Mouse (Mus musculus) induced T-regulatory cell, adult 2 months (primary cell): ENCODE results near the gene Gstk1.
A peak's percentile ranks its signal among the peaks of the same experiment; 100 is the strongest.

Experiments used
- DNase-seq: peaks from one replicate; pipeline ENCODE4 v3.0.0-alpha.2; 2012; ENCODE audit warnings: low read depth

Gstk1 gene

DNA sequence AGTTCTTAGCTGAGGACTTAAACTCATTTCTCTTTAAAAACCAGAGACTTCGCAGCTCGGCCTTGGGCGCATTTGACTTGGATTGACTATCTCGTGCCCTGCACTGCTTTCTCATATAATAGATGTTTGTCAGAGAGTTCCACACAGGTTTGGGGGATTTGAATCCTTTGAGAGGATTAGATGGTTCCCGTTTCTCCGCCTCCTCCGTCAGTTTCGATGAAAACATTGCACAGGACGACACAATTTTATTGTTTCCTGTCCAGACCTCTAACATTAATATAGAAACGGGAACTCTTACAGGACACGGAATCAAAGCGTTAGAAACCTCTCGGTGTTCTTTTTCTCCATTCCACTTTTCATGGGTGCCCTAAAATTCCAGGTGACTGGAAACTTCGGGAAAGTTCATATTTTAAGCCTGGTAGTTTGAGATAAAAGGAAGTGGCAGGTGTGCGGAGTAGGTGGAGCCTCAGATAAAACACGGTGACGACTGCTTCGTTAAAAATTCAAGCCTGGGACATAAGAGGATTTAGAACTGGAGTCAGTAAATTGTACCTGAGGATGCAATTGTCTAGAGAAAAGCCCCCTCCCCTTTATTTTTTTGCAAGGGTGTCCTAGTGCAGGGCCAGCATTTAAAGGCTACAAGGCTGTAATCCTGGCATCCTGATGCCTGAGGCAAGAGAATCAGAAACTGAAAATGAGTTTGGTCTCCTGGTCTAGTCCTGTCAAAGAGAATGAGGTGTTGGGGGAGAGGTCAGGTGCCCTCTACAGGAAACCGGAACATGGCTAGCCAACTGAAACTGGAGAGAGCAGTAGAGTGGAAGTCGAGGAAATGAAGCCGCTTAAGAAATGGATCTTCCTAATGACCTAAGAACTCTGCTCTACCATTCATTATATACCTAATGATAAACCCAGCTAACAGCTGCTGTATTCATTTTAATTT, 19.9 kb downstream of the Gstk1 start:
- DNase-seq: peak; percentile 81

DNA sequence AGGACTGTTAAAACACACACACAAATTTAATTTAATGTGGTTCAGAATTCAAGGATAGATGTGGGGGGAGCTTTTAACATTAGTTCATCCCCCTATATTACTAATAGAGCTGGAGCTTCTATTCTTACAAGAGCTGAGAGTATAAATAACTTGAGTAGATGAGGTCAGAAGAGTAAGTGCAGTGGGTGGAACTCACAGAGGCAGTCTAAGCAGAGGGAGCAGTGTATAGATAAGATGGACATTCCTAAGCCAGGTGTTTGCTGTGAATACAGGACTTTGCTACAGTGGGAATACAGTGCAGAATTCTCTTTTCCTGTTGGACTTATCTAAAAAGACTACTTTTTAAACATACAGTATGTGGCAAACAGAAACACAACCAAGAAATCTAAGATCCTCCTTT, 25.1 kb downstream of the Gstk1 start:
- no peak for DNase-seq

DNA sequence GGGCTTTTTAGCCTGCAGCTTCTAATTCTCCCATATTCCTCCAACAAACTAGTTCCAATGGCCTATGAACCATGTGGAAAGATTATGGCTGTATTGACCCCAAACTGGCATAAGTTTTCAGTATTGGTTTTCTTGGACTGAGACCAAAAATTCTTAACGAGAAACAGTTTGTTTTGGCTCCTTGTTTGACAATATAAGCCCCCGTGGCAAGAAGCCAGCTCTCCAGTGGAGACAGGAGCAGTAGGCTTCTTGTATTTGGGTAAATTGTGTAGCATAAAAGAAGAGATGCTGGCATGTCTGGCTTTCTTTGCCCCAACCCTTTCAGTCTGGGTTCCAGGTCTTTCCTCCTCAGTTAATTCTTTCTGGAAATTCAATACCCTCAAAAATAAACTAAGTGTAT, 30.4 kb downstream of the Gstk1 start:
- DNase-seq: no peak

DNA sequence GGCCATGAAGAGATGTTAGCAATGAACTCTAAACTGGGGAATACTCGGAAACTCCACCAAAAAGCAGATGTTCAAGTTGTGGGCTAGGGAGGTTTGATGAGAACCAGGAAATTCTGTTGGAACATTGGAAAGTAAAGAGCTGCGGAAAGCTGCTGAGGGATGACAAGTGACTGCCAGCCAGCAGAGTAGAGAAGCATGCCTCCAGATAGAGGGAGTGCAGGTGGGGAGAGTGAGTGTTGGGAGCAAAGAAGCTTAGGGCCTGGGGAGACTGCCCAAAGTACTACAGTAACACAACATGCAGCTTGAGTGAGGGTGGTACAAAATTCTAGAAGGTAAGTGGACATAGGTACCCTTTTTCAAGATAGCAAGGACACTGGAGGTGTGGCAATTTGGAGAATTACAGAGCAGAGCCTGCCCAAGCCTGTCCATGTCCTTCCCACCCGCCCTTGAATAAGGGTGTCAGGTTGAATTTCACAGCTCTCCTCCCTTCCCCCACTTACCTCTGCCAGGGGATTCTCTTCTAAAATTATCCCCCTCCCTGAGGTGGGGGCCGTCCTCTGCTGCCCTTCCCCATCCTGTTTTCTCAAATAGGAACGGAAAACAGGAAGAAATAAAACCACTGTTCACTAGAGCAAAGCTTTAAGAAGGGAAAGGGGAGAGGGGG, 37.3 kb downstream of the Gstk1 start:
- no peak for DNase-seq

DNA sequence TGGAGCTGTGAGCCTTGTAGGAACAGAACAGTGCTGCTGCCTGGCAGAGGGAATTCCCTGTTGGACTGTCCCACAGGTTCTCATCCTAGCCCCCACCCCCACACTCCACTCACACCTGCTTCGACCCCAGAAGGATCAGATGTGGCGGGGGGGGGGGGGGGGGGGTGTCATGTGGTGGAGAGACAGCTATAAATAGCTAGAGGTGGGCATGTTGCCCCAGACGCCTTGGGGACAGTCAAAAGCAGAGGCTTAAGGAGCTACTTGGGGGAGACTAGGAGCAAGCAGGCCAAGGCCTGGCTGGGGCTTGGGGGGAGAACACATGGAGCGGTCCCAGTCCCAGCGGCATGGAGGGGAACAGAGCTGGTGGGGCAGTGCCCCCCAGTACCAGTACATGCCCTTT, 40.7 kb downstream of the Gstk1 start, which contains the start of gene Clcn1:
TSS of gene Clcn1 (plus strand) at position 238 of the 400 bp plus-strand sequence.
- no peak for DNase-seq

DNA sequence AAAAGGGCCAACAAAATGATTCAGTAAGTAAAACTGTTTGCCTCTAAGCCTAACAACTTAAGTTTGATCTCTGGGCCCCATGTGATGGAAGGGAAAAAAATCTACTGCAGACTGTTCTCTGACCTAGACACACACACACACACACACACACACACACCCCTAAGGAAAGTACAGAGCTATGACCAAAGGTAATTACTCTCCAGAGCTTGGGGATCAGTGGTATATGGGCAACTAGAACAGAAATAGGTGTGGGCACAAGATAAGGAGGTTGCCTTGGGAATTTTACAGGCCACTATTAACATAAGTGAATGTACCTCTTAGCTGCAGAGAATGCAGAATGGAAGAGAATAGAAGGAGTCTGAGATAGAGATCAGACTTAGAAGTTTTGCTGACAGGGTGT, 41.8 kb downstream of the Gstk1 start:
- no peak for DNase-seq

DNA sequence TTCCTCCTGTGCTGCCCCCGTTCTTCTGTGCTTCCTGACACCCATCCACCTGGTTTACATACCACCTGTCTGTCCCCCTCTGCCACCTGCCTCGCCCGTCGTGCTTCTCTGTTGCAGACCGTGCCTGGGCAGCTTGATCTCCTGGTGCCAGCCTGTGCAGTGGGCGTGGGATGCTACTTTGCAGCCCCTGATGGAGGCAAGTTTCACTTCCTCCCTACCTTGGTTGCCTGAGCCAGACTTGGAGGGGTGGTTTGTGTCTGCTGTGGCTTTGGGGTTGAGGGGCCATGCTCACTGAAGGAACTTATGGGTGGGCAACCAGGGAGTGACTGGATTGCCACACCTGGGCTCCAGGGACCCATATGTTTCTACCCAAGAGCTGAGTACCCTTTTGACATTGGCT, 47.6 kb downstream of the Gstk1 start:
- DNase-seq: no peak

DNA sequence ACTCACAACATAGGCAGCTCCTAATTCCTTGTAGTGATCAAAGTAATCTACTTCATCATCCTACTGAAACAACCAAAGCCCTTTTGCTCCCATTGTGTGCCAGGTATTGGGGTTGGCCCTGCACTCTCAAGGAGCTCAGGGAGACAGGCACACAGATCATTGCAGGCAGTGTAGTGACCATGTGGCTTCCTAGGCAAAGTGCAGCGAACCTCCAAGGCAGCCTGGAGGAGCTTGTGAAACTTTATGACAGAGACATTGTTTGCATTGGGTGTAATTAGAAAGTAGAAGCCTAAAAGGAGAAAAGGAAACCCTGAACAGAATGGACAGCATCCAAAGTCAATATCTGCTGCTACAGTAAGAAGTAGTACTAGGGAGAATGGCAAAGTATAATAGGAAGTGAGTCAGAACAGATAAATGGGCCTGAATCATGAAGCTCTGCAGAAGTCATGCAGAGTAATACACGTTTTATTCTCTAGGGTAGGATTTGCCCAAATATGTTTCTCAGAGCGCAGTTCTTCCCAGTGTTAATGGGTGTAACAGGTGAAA, 49.9 kb downstream of the Gstk1 start:
- no peak for DNase-seq

DNA sequence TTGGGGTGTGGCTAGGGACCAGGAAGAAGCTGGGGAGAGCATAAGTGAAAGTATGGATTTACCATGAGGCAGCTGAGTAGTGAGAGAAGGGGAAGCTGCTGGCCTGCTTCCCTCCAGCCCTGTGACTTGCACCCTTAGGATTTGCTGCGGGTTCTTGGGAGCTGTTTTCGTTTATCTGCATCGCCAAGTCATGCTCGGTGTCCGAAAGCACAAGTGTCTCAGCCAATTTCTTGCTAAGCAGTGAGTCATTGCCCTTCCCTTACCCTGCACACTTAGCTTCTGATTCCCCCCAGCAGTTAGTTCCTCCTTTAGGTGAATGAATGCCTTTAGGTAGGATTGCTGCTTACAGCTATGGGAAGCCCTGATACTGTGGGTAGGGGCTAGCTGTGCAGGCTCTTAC, 53.6 kb downstream of the Gstk1 start:
- no peak for DNase-seq
